Mouse (Mus musculus) lung, postnatal 10 days (tissue): ENCODE measurements at regions not wholly inside any gene's neighbourhood (a gene's known extent, or its start where the extent isn't known, plus 50 kb on each side); places are given as distances from the start of the nearest gene placed in this dataset.
A peak's percentile ranks its signal among the peaks of the same experiment; 100 is the strongest.
"Not testable (repeated sequence)": the region's sequence is repeated elsewhere in the genome, so short reads cannot be mapped to it uniquely, and the experiment has no call there.

ENCODE experiments used
- DNase-seq: peaks from one replicate; pipeline ENCODE4 v3.0.0; 2021

DNA sequence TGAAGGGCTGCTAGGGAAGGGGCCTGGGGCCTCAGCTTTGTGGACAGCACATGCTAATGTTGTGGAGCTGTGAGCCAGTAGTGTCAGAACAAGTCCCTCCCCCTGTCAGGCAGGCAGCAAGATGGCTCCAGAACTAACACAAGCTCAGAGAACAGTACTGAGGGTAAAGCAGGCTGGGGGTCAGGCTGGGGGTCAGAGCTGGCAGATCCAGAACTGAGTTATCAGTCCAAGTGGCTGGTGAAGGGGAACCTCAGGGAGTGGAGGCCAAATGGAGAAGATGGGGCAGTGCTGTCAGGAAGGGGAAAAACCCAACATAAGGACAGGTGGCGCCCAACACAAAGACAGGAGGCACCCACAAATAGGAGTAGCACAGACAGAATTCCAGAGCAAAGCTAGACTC is 985.1 kb downstream of the 4930447A16Rik start:
- no peak for DNase-seq

DNA sequence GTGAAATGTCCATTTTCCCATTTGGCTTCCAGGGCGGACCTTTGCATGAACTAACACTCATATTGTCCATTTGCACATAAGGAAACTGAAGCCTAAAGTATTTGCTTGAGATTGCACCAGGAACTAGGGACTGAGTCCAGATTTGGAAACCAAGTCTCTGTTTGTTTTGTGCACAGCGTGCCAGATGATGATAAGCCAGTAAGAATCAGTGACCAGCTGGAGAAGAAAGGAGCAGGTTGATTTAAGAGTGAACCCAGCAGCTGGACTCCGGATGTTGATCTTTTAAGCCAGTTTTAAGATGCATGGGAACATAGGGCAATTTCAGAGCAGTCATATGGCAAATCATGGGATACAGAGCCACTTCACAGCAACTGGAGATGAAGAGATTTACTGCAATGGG is 987.1 kb downstream of the 4930447A16Rik start:
- no peak for DNase-seq

DNA sequence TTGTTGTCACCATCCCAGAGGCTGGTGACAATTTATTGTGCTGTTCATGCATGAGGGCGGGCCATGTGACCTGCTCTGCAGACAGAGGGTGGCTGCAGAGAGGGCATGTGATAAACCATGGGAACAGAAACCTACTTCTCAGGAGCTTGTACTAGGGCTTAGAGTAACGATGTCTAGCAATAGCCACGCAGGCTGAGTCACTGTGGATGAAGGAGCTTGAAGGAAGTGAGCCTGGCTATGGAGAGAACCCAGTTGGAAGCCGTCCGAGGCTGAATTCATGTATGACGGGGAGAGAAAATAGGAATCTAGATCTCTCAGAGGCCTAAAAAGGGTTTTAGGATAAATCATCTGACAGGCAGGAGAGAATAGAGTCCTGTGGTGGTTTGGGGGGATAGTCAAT is 988.0 kb downstream of the 4930447A16Rik start:
- DNase-seq: no peak

DNA sequence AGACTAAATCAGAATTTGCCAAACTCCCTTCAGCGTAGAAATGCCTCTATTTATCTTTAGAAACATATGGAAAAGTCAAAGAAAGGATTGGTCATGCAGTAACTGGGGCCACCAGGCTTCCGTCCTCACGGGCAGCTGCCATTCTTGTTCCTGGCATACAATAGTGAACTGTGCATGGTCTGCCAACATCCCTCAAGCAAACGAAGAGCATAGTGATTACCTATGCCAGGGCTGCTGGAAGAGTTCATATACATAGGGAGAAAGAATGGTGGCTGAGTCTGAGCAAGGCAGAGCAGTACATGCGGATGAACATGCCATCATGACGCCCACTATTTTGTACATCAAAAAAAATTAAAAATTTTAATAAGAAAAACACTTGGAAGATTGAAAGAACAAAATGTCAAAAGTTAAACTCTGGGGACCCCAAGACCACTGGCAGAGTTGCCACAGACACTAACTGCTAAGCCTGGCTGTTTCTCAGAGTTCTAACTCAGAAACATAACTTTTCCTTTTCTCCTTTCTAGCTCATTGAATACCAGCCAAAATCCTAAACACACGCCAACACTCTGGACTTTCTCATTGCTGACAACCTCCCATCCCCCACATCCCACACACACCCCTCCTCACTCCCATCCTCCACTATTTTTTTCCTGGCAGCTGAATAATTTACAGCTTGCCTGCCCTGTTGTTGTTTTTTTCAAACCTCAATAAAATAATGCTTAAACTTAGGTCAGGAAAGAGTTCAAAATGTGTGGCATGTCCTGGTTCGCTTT is 989.1 kb downstream of the 4930447A16Rik start:
- peak; percentile 68 for DNase-seq

DNA sequence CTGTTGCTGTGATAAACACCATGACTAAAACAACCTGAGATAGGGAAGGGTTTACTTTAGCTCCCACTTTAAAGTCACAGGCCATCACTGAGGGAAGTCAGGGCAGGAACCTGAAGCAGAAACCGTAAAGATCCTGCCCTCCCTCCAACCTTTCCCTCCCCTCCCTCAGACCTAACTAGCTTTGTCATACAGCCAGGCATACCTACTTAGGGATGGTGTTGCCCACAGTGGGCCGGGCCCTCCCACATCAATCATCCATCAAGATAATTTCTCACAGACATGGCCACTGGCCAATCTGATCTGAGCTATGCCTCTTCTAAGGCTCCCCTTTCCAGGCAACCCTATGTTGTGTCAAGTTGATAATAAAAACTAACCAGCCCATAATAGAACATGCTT is 989.7 kb downstream of the 4930447A16Rik start:
- DNase-seq: no peak

DNA sequence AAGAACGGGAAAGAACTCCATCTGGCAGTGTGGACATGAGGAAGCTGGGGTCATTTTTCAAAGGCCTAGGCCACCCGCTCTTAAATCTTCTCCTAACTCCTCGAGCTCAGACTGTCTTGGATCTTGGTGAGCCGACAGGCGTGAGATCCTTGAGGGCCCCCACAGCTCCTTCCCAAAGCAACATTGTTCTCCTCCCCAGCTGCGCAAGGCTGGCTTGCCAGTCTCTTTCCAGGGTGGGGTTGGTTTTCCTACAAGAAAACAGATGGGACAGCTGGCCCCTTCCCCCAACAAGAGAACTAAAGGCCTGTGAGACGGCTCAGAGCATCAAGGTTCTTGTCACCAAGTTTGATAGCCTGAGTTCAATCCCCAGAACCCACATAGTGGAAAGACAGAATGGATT is 994.3 kb downstream of the 4930447A16Rik start:
- DNase-seq: no peak

DNA sequence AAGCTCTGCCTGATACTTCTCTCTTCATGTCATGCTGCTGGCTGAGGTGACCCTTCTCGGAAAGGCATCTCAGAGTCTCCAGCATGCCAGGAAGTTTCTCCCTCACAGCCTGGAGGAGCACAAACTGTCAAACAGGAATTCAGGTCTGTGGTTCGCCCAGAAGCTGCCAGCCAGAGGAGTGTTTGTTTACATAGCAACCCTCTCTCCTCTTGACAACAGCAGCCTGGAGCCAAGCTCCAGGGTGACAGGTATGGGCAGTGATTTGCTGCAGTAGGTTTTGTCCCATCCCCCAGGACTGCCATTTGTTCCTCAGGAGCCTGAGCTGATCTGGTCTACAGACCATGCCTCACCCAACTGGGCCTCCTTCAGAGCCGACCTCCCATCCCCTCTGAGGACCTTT is 995.4 kb downstream of the 4930447A16Rik start:
- DNase-seq: peak; percentile 58

DNA sequence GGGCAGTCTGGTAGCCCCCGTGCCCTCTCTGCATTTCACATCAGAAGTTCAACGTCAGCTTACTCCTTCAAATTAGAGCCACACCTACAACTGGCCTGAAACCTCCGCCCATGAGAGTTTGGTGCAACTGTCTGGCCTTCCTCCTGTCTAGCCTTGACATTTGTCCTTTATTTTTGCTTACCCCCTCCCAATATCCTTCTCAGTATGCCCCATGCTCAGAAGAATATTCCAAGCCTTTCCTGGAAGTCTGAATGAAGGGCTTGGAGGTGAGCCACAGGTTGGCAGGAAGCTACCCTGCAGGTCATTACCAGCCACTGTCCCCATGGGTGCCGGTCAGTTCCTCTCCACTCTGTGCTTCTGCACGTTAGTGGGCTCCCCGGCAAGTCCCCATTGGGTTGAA is 997.4 kb downstream of the 4930447A16Rik start:
- DNase-seq: no peak

DNA sequence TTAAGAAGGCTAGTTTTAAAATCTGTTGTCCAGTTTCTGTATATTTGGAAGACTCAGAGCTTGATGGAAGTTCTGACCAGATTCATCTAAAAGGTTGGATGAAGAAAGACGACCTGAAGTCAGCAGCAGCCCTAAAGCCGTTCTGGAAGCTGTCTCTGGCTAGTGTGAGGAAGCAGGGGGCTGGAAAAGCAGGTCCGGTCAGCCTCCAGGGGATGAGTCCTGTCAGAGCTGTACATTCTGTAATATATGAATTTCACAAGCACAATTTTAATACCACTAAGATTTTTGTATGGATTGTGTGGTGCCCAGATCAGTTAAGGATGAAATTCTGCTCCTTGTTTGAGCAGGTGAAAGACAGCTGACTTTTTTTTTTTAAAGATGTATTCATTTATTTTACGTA is 1000.2 kb downstream of the 4930447A16Rik start:
- no peak for DNase-seq

DNA sequence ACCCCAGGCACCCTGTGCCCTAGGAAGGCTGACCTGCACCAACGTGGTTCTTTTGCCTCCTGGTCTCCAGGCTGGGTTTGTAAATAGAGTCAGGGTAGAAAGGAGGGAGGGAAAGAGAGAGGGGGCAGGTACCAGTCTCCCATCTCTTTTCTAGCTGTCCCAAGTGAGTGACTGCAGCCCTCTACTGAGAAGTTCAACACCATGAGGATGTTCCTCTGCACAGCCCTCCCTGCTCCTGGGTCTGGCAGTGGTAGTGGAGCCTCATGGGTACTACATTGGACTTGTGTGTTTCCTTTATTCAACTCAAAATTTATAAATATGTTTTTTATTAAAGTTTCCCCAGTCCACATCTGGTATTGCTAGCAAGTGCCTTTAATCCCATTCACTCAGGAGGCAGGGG is 1002.6 kb downstream of the 4930447A16Rik start:
- DNase-seq: no peak

DNA sequence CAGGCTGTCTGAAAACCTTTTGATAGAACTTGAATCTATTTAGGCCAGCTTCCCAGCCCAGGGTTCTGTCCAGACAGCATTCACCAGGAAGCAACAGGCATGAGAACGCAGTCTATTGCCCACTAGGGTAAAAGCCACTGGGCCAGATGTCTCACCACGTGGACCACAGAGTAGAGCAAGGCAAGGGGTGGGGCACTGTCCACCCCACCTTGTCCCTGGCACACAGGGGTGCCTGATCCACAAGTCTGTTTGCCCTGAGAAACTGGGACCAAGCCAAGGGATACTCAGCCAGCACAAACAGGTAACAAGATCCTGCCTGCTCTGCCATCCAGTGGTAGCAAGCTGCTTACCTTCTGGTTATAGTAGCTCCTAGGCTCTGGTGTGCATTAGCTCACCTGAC is 1006.3 kb downstream of the 4930447A16Rik start:
- peak; percentile 72 for DNase-seq

DNA sequence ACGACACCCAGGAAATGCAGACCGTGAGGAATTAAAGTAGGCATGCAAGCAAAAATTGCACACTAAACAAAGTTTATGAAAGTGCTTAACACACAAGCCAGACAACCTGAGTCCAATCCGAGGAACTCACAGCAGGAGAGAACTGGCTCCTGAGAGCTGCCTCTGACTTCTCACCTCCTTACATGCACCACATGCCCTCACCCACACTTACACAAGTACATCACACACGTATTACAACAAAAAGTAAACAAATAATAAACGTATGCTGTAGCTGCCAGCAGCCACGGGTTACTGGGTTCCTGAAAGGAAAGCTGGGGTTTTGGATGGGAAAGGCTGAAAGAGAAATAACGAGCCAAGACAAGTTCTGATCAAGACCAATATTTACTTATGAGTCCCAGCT is 1008.0 kb downstream of the 4930447A16Rik start:
- DNase-seq: no peak

DNA sequence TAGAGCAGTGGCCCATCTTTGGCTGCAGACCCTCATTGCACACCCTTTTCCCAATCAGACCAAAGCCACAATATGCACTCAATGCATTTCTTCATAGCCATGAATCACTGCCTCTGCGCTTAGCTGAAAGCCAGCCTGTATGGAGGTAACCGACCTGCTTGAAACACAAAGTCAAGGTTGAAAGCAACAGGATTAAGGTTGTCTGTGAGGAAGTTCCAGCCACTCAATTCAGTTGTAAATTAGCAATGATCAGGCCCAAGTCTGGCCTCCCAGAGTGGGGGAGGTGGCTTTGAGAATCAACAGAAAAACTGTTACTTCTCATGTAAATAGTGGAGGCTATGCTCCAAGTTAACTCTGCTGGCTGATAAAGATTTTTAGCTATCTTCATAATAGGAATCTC is 1008.9 kb downstream of the 4930447A16Rik start:
- not testable (repeated sequence) for DNase-seq
